Mouse (Mus musculus) MEL (cell line): ENCODE data around the gene Taf1c. TPM values are rescaled to one million over a fixed set of nuclear protein-coding genes. Genes with fewer than 3 reads are reported as not detected.

Experiments used
- DNase-seq: peaks from one replicate; pipeline ENCODE4 v3.0.0; 2011; ENCODE audit warnings: low read depth, low spot score
- H3K27ac ChIP-seq: 2 replicates; pipeline ENCODE4 v1.5.1; 2012; ENCODE audit warnings: low read depth, mild to moderate bottlenecking, control low read depth, low read length, moderate library complexity; ENCODE audit not compliant: control insufficient read depth
- H3K27me3 ChIP-seq, 2 experiments: fragments of 150-350 bp in 1 of 2; sonication (generic) in 1 of 2; 2 replicates each; pipeline ENCODE4 v1.6.1; 2012; ENCODE audit warnings: low read length in 2 of 2, mild to moderate bottlenecking in 2 of 2, improper control_type of control experiment in 1 of 2, moderate library complexity in 1 of 2; ENCODE audit not compliant: insufficient read depth in 2 of 2, control insufficient read depth in 1 of 2
- H3K36me3 ChIP-seq, 2 experiments: 2 replicates each; pipeline ENCODE4 v1.6.1; 2012 to 2014; ENCODE audit warnings: low read length in 2 of 2, improper control_type of control experiment in 1 of 2, inconsistent platforms in 1 of 2, mild to moderate bottlenecking in 1 of 2; ENCODE audit not compliant: insufficient read depth in 2 of 2, control insufficient read depth in 1 of 2
- H3K4me1 ChIP-seq, 2 experiments: fragments of 150-350 bp in 1 of 2; sonication (generic) in 1 of 2; 2 replicates each; pipeline ENCODE4 v1.6.1; 2012; ENCODE audit warnings: low read length in 2 of 2, improper control_type of control experiment in 1 of 2, mild to moderate bottlenecking in 1 of 2; ENCODE audit not compliant: insufficient read depth in 2 of 2, control insufficient read depth in 1 of 2
- H3K4me3 ChIP-seq, 2 experiments: fragments of 150-350 bp in 1 of 2; sonication (generic) in 1 of 2; 2 replicates each; pipeline ENCODE4 v1.5.1; 2012; ENCODE audit warnings: low read depth in 2 of 2, low read length in 2 of 2, mild to moderate bottlenecking in 2 of 2, moderate library complexity in 2 of 2, control low read depth in 1 of 2, improper control_type of control experiment in 1 of 2; ENCODE audit not compliant: control insufficient read depth in 1 of 2, insufficient read depth in 1 of 2
- H3K79me2 ChIP-seq: 2 replicates; pipeline ENCODE4 v1.6.1; 2012; ENCODE audit warnings: mild to moderate bottlenecking, low read length, moderate library complexity; ENCODE audit not compliant: control insufficient read depth, poor library complexity, insufficient read depth
- H3K9ac ChIP-seq: 2 replicates; pipeline ENCODE4 v1.6.1; 2012; ENCODE audit warnings: low read depth, mild to moderate bottlenecking, control low read depth, low read length, moderate library complexity; ENCODE audit not compliant: control insufficient read depth, poor library complexity, severe bottlenecking
- H3K9me3 ChIP-seq: fragments of 150-350 bp; sonication (generic); replicated peaks from 2 replicates; pipeline ENCODE4 v1.6.1; 2012; ENCODE audit warnings: mild to moderate bottlenecking, low read length, improper control_type of control experiment, moderate library complexity; ENCODE audit not compliant: insufficient read depth
- CTCF ChIP-seq, 3 experiments: IDR thresholded peaks in 2 of 3; conservative IDR thresholded peaks in 1 of 3; 2 replicates each; pipeline ENCODE4 v1.5.1; 2011 to 2012; ENCODE audit warnings: low read length in 3 of 3, low read depth in 2 of 3, mild to moderate bottlenecking in 2 of 3, improper control_type of control experiment in 1 of 3, inconsistent platforms in 1 of 3, mixed read lengths in 1 of 3, moderate library complexity in 1 of 3; ENCODE audit not compliant: control insufficient read depth in 1 of 3, insufficient read depth in 1 of 3, poor library complexity in 1 of 3, severe bottlenecking in 1 of 3
- ELF1 ChIP-seq: IDR thresholded peaks from 2 replicates; pipeline ENCODE4 v1.6.1; 2014; ENCODE audit warnings: low read depth, mild to moderate bottlenecking, inconsistent platforms, low read length, improper control_type of control experiment, moderate library complexity
- EP300 ChIP-seq, 2 experiments: IDR thresholded peaks; 2 replicates each; pipeline ENCODE4 v1.6.1; 2011; ENCODE audit warnings: improper control_type of control experiment in 2 of 2, low read length in 2 of 2, low read depth in 1 of 2, mild to moderate bottlenecking in 1 of 2
- ETS1 ChIP-seq: IDR thresholded peaks from 2 replicates; pipeline ENCODE4 v1.6.1; 2012; ENCODE audit warnings: low read depth, mild to moderate bottlenecking, inconsistent platforms, low read length, improper control_type of control experiment, moderate library complexity
- GATA1 ChIP-seq: IDR thresholded peaks from 2 replicates; pipeline ENCODE4 v1.6.1; 2011; ENCODE audit warnings: low read depth, low read length, improper control_type of control experiment
- JUND ChIP-seq: IDR thresholded peaks from 2 replicates; pipeline ENCODE4 v1.6.1; 2011; ENCODE audit warnings: low read depth, mild to moderate bottlenecking, improper control_type of control experiment, low read length
- MAFK ChIP-seq: IDR thresholded peaks from 2 replicates; pipeline ENCODE4 v1.6.1; 2011; ENCODE audit warnings: low read depth, mild to moderate bottlenecking, low read length, improper control_type of control experiment, borderline replicate concordance
- MAX ChIP-seq: IDR thresholded peaks from 2 replicates; pipeline ENCODE4 v1.6.1; 2011; ENCODE audit warnings: low read length, improper control_type of control experiment
- MXI1 ChIP-seq: IDR thresholded peaks from 2 replicates; pipeline ENCODE4 v1.6.1; 2011; ENCODE audit warnings: mild to moderate bottlenecking, low read depth, low read length, improper control_type of control experiment
- MYB ChIP-seq: IDR thresholded peaks from 2 replicates; pipeline ENCODE4 v1.6.1; 2011; ENCODE audit warnings: mild to moderate bottlenecking, low read depth, low read length, improper control_type of control experiment
- MYC ChIP-seq: IDR thresholded peaks from 2 replicates; pipeline ENCODE4 v1.6.1; 2011; ENCODE audit warnings: low read depth, mild to moderate bottlenecking, low read length, improper control_type of control experiment, moderate library complexity
- POLR2AphosphoS2 ChIP-seq: IDR thresholded peaks from 2 replicates; pipeline ENCODE4 v1.6.1; 2011; ENCODE audit warnings: low read length, improper control_type of control experiment
- POLR2AphosphoS5 ChIP-seq: IDR thresholded peaks from 2 replicates; pipeline ENCODE4 v1.6.1; 2012; ENCODE audit warnings: low read depth, borderline replicate concordance, mild to moderate bottlenecking, inconsistent platforms, low read length, moderate library complexity, mixed read lengths
- RAD21 ChIP-seq: IDR thresholded peaks from 2 replicates; pipeline ENCODE4 v1.6.1; 2011; ENCODE audit warnings: mild to moderate bottlenecking, low read depth, low read length, improper control_type of control experiment
- RCOR1 ChIP-seq: IDR thresholded peaks from 2 replicates; pipeline ENCODE4 v1.6.1; 2012; ENCODE audit warnings: low read depth, mild to moderate bottlenecking, inconsistent platforms, low read length, improper control_type of control experiment
- SIN3A ChIP-seq: IDR thresholded peaks from 2 replicates; pipeline ENCODE4 v1.6.1; 2012; ENCODE audit warnings: low read length, improper control_type of control experiment, inconsistent platforms
- TAL1 ChIP-seq: IDR thresholded peaks from 2 replicates; pipeline ENCODE4 v1.6.1; 2012; ENCODE audit warnings: mild to moderate bottlenecking, inconsistent platforms, low read length, moderate library complexity, mixed read lengths
- TBP ChIP-seq: IDR thresholded peaks from 2 replicates; pipeline ENCODE4 v1.8.0; 2011; ENCODE audit warnings: low read depth, low read length, improper control_type of control experiment
- UBTF ChIP-seq: IDR thresholded peaks from 2 replicates; pipeline ENCODE4 v1.6.1; 2012; ENCODE audit warnings: low read depth, mild to moderate bottlenecking, inconsistent platforms, low read length, improper control_type of control experiment, moderate library complexity, borderline replicate concordance; ENCODE audit not compliant: insufficient read depth
- USF1 ChIP-seq: IDR thresholded peaks from 2 replicates; pipeline ENCODE4 v1.6.1; 2014; ENCODE audit warnings: low read depth, mild to moderate bottlenecking, inconsistent platforms, low read length, improper control_type of control experiment, moderate library complexity
- ZC3H11A ChIP-seq: IDR thresholded peaks from 2 replicates; pipeline ENCODE4 v1.6.1; 2012; ENCODE audit warnings: low read depth, mild to moderate bottlenecking, inconsistent platforms, low read length, improper control_type of control experiment
- ZKSCAN1 ChIP-seq: IDR thresholded peaks from 2 replicates; pipeline ENCODE4 v1.6.1; 2012; ENCODE audit warnings: low read depth, mild to moderate bottlenecking, inconsistent platforms, low read length, improper control_type of control experiment, moderate library complexity
- polyA plus RNA-seq, 2 experiments: library from polyadenylated mRNA; stranded (reverse) in 1 of 2; unstranded in 1 of 2; fragments of >175 nt in 1 of 2; fragments of >200 nt in 1 of 2; gene quantifications; 2 replicates each; pipeline versions ENCODE4 v1.2.1 to v1.2.4; 2012; ENCODE audit warnings: low replicate concordance in 2 of 2, low read depth in 1 of 2; ENCODE audit not compliant: insufficient read length in 2 of 2, insufficient read depth in 1 of 2, missing spikeins in 1 of 2
- total RNA-seq: library from RNA; depleted of rRNA; stranded (reverse); fragments of 300-350 nt; gene quantifications from 2 replicates; pipeline ENCODE4 v1.2.3, GENCODE M21; 2012

Taf1c gene
- total and polyA plus RNA-seq, 3 experiments: 28.8 to 32.0 TPM; not detected in 1

GRCm38 (mm10) chr8:119571135-119571534 is 33.9 kb downstream of the Taf1c start:
- Histone ChIP-seq H3K36me3 (peaks cover 0 to 7% of the 10 kb centered on the region in 2 experiments; a peak in 3 of 4 replicates), H3K27ac (no peak overlapping the region), H3K4me1 (peaks cover 7 to 15% of the 10 kb centered on the region in 2 experiments), H3K4me3 (no peak overlapping the region), H3K27me3 (no peaks in the 10 kb centered on the region), H3K9me3 (no peaks in the 10 kb centered on the region), H3K9ac (no peak overlapping the region), H3K79me2 (peaks cover 23% of the 10 kb centered on the region)
- peak; percentile 47 for DNase-seq
- TF ChIP-seq MAFK (no peak), TAL1 (peak; percentile 68), EP300 (IDR thresholded peaks at IDR 0.05; ENCODE audit: low read depth in 1 of 2, low read length in 2 of 2) (0 out of 4 replicates have a peak, but pooled peaks of 1 of the 2 experiments have one; percentile 9)

- no peak overlapping the region for H3K4me3 ChIP-seq
- H3K27me3 ChIP-seq: no peaks in the 10 kb centered on the region
- no peak overlapping the region for H3K9ac ChIP-seq
- no peak for DNase-seq
- peaks cover 23% of the 10 kb centered on the region for H3K79me2 ChIP-seq
- no peak overlapping the region for H3K27ac ChIP-seq
- TF ChIP-seq TAL1: no peak
- no peak for TF ChIP-seq RCOR1
- no peak for TF ChIP-seq USF1
- TF ChIP-seq TBP: no peak
- TF ChIP-seq MYB: no peak
- TF ChIP-seq GATA1: no peak
- TF ChIP-seq RAD21: no peak
- no peak for TF ChIP-seq SIN3A
- TF ChIP-seq ZKSCAN1: no peak
- TF ChIP-seq JUND: no peak
- TF ChIP-seq ELF1: no peak
- no peak for TF ChIP-seq MYC
- no peak for TF ChIP-seq UBTF
- TF ChIP-seq POLR2AphosphoS5: no peak
- TF ChIP-seq CTCF (IDR thresholded peaks at IDR 0.05 in 2 of 3, conservative IDR thresholded peaks at IDR 0.05 in 1 of 3; ENCODE audit: control insufficient read depth in 1 of 3, insufficient read depth in 1 of 3, low read depth in 2 of 3, low read length in 3 of 3, poor library complexity in 1 of 3, severe bottlenecking in 1 of 3): no peak
- TF ChIP-seq POLR2AphosphoS2: no peak
- TF ChIP-seq MAX: no peak
- no peak for TF ChIP-seq ZC3H11A
- TF ChIP-seq MXI1: no peak
- no peak for TF ChIP-seq ETS1
- TF ChIP-seq, all 39 proteins: peak for 0
- Histone ChIP-seq H3K9me3 (no peaks in the 10 kb centered on the region), H3K4me1 (peaks cover 7 to 15% of the 10 kb centered on the region in 2 experiments; a peak in 3 of 4 replicates), H3K36me3 (peaks cover 0 to 7% of the 10 kb centered on the region in 2 experiments; a peak in 3 of 4 replicates)
Measured at GRCm38 (mm10) chr8:119569881-119570280, 35.1 kb downstream of the Taf1c start.
